Mouse (Mus musculus): Measurements from ENCODE around the gene Gm38100.

The Gm38100 gene

GRCm38 (mm10) chr1:175967004-175967745 lies 47.0 kb downstream of the Gm38100 start:
- no peak for DNase-seq (ENCODE audit: extremely low read depth, low read depth, low spot score)

GRCm38 (mm10) chr1:175970710-175971109 lies 50.6 kb downstream of the Gm38100 start:
- no peak for DNase-seq (ENCODE audit: extremely low read depth, low read depth, low spot score)
